Mouse (Mus musculus) neural tube, embryonic 13.5 days (tissue): ENCODE results near the gene Ass1. TPM values are rescaled to one million over a fixed set of nuclear protein-coding genes. Genes with fewer than 3 reads are reported as not detected.
A peak's percentile ranks its signal among the peaks of the same experiment; 100 is the strongest.

Experiments used
- ATAC-seq: fragments of 200-750 bp; cut with Nextera tagmentation; 2 replicates; pipeline ENCODE4 v1.8.0; 2017; ENCODE audit warnings: low read depth, mild to moderate bottlenecking, moderate TSS enrichment, moderate library complexity
- H3K27ac ChIP-seq: fragments of 300-500 bp; sonication (generic); replicated peaks from 2 replicates; pipeline ENCODE4 v1.5.1; 2015; ENCODE audit warnings: moderate library complexity, mild to moderate bottlenecking, inconsistent platforms
- H3K27me3 ChIP-seq: fragments of 300-500 bp; sonication (generic); 2 replicates; pipeline ENCODE4 v1.6.1; 2015; ENCODE audit warnings: mild to moderate bottlenecking, inconsistent platforms
- H3K36me3 ChIP-seq: fragments of 300-500 bp; sonication (generic); 2 replicates; pipeline ENCODE4 v1.6.1; 2015; ENCODE audit warnings: mild to moderate bottlenecking, inconsistent platforms
- H3K4me1 ChIP-seq: fragments of 300-500 bp; sonication (generic); replicated peaks from 2 replicates; pipeline ENCODE4 v1.6.1; 2015; ENCODE audit warnings: inconsistent platforms
- H3K4me2 ChIP-seq: fragments of 300-500 bp; sonication (generic); 2 replicates; pipeline ENCODE4 v1.6.1; 2015; ENCODE audit warnings: inconsistent platforms, mild to moderate bottlenecking, moderate library complexity
- H3K4me3 ChIP-seq: fragments of 300-500 bp; sonication (generic); 2 replicates; pipeline ENCODE4 v1.5.1; 2015; ENCODE audit warnings: mild to moderate bottlenecking, inconsistent platforms
- H3K9ac ChIP-seq: fragments of 300-500 bp; sonication (generic); 2 replicates; pipeline ENCODE4 v1.6.1; 2015; ENCODE audit warnings: moderate library complexity, mild to moderate bottlenecking, inconsistent platforms
- H3K9me3 ChIP-seq: fragments of 300-500 bp; sonication (generic); 2 replicates; pipeline ENCODE4 v1.6.1; 2016; ENCODE audit warnings: inconsistent platforms
- WGBS: fragments of 180-500 bp; shearing (Covaris S2); methylation state at CpG from one replicate; pipeline ENCODE4 v1.1.7; 2015; 5-methylcytosine and 5-hydroxymethylcytosine counted together
- polyA plus RNA-seq: library from polyadenylated mRNA; unstranded; fragments of >200 nt; fragmentation: Nextera tagmentation; extraction: Ambion mirVana; gene quantifications from 2 replicates; pipeline ENCODE4 v1.2.1, GENCODE M21; 2015

The Ass1 gene
- polyA plus RNA-seq, 1 experiment from 2014 or later = 12.5 TPM

GRCm38 (mm10) chr2:31496141-31496540 lies 26.1 kb downstream of the Ass1 start:
- Histone ChIP-seq H3K9ac (no peak overlapping the region), H3K4me2 (peak overlapping the region; percentile 18; the same call in 1 of the 2 replicates), H3K27ac (peak overlapping the region; percentile 35), H3K27me3 (peaks cover 88% of the 10 kb centered on the region), H3K9me3 (no peaks in the 10 kb centered on the region), H3K4me3 (no peak overlapping the region), H3K36me3 (no peaks in the 10 kb centered on the region), H3K4me1 (peaks cover 85% of the 10 kb centered on the region)
- WGBS = 19% methylated on average over 1 of the region's 1 CpGs
- no peak for ATAC-seq

GRCm38 (mm10) chr2:31497113-31497512 lies 27.1 kb downstream of the Ass1 start:
- Histone ChIP-seq H3K4me1 (peaks cover 93% of the 10 kb centered on the region), H3K4me3 (no peak overlapping the region), H3K36me3 (no peaks in the 10 kb centered on the region), H3K4me2 (no peak overlapping the region), H3K9me3 (no peaks in the 10 kb centered on the region), H3K9ac (no peak overlapping the region), H3K27me3 (peaks cover 87% of the 10 kb centered on the region), H3K27ac (peak overlapping the region; percentile 64; the same call in 1 of the 2 replicates)
- ATAC-seq = no peak
- 18% methylated on average over 7 of the region's 7 CpGs for WGBS

- H3K36me3 ChIP-seq = no peaks in the 10 kb centered on the region
- peaks cover 88% of the 10 kb centered on the region for H3K27me3 ChIP-seq
- peak overlapping the region; percentile 25; the same call in 1 of the 2 replicates for H3K4me2 ChIP-seq
- no peak overlapping the region for H3K4me3 ChIP-seq
- ATAC-seq = no peak
- no peaks in the 10 kb centered on the region for H3K9me3 ChIP-seq
- no peak overlapping the region for H3K9ac ChIP-seq
- peaks cover 98% of the 10 kb centered on the region for H3K4me1 ChIP-seq
- peak overlapping the region; percentile 64 for H3K27ac ChIP-seq
- WGBS = 35% methylated on average over 19 of the region's 19 CpGs
Measured at GRCm38 (mm10) chr2:31497635-31498034, 27.6 kb downstream of the Ass1 start.

- Histone ChIP-seq H3K27ac (peak overlapping the region; percentile 54), H3K36me3 (no peaks in the 10 kb centered on the region), H3K4me1 (peaks cover 94% of the 10 kb centered on the region), H3K4me2 (peak overlapping the region; percentile 13; the same call in 1 of the 2 replicates), H3K9ac (no peak overlapping the region), H3K9me3 (no peaks in the 10 kb centered on the region), H3K27me3 (peaks cover 88% of the 10 kb centered on the region), H3K4me3 (no peak overlapping the region)
- 5% methylated on average over 21 of the region's 21 CpGs for WGBS
- ATAC-seq = peak; percentile 28
Measured at GRCm38 (mm10) chr2:31499327-31500291, 29.6 kb downstream of the Ass1 start.

- ATAC-seq = peak; percentile 48; the same call in 1 of the 2 replicates
- H3K4me3 ChIP-seq = no peak overlapping the region
- H3K9ac ChIP-seq = no peak overlapping the region
Measured at GRCm38 (mm10) chr2:31500292-31501204, 30.5 kb downstream of the Ass1 start.

GRCm38 (mm10) chr2:31501448-31502130 lies 31.6 kb downstream of the Ass1 start:
- Histone ChIP-seq H3K9me3 (no peaks in the 10 kb centered on the region), H3K4me1 (peaks cover 86% of the 10 kb centered on the region), H3K27me3 (peaks cover 98% of the 10 kb centered on the region), H3K36me3 (no peaks in the 10 kb centered on the region), H3K4me2 (no peak overlapping the region), H3K9ac (no peak overlapping the region), H3K27ac (no peak overlapping the region), H3K4me3 (no peak overlapping the region)
- no peak for ATAC-seq
- WGBS = 33% methylated on average over 20 of the region's 20 CpGs

More at GRCm38 (mm10) chr2:31500292-31501204, 30.5 kb downstream of the Ass1 start:
- Histone ChIP-seq H3K9me3 (no peaks in the 10 kb centered on the region), H3K27ac (peak overlapping the region; percentile 54), H3K4me1 (peaks cover 94% of the 10 kb centered on the region), H3K4me2 (peak overlapping the region; percentile 13; the same call in 1 of the 2 replicates), H3K36me3 (no peaks in the 10 kb centered on the region), H3K27me3 (peaks cover 95% of the 10 kb centered on the region)
- 23% methylated on average over 24 of the region's 24 CpGs for WGBS

GRCm38 (mm10) chr2:31502616-31503522 lies 32.9 kb downstream of the Ass1 start:
- Histone ChIP-seq H3K4me1 (peaks cover 74% of the 10 kb centered on the region), H3K9ac (no peak overlapping the region), H3K27me3 (peaks cover 98% of the 10 kb centered on the region), H3K36me3 (no peaks in the 10 kb centered on the region), H3K27ac (no peak overlapping the region), H3K4me3 (no peak overlapping the region), H3K9me3 (no peaks in the 10 kb centered on the region), H3K4me2 (no peak overlapping the region)
- ATAC-seq = no peak
- 55% methylated on average over 15 of the region's 15 CpGs for WGBS

GRCm38 (mm10) chr2:31505472-31505871 lies 35.5 kb downstream of the Ass1 start:
- Histone ChIP-seq H3K27ac (0 out of 2 replicates have a peak overlapping the region, but pooled peaks have one; percentile 18), H3K4me3 (no peak overlapping the region), H3K27me3 (peaks cover 99% of the 10 kb centered on the region), H3K9ac (no peak overlapping the region), H3K36me3 (no peaks in the 10 kb centered on the region), H3K4me1 (peaks cover 48% of the 10 kb centered on the region), H3K9me3 (no peaks in the 10 kb centered on the region), H3K4me2 (no peak overlapping the region)
- WGBS = 48% methylated on average over 11 of the region's 11 CpGs
- ATAC-seq = no peak

GRCm38 (mm10) chr2:31508851-31509250 lies 38.8 kb downstream of the Ass1 start:
- 95% methylated on average over 6 of the region's 6 CpGs for WGBS
- ATAC-seq = no peak

GRCm38 (mm10) chr2:31511316-31511715 lies 41.3 kb downstream of the Ass1 start:
- H3K4me2 ChIP-seq = no peak overlapping the region
- peaks cover 8% of the 10 kb centered on the region; the same call in 1 of the 2 replicates for H3K36me3 ChIP-seq
- H3K9me3 ChIP-seq = peaks cover 9% of the 10 kb centered on the region; the same call in 1 of the 2 replicates
- H3K27ac ChIP-seq = no peak overlapping the region
- ATAC-seq = no peak
- peaks cover 93% of the 10 kb centered on the region for H3K27me3 ChIP-seq
- 81% methylated on average over 6 of the region's 6 CpGs for WGBS
- H3K9ac ChIP-seq = no peak overlapping the region
- H3K4me1 ChIP-seq = no peaks in the 10 kb centered on the region
- H3K4me3 ChIP-seq = no peak overlapping the region

More at GRCm38 (mm10) chr2:31508851-31509250, 38.8 kb downstream of the Ass1 start:
- Histone ChIP-seq H3K27me3 (peaks cover 99% of the 10 kb centered on the region), H3K36me3 (no peaks in the 10 kb centered on the region), H3K4me1 (peaks cover 15% of the 10 kb centered on the region), H3K4me2 (no peak overlapping the region), H3K9ac (no peak overlapping the region), H3K27ac (no peak overlapping the region), H3K4me3 (no peak overlapping the region), H3K9me3 (no peaks in the 10 kb centered on the region)
